Mouse (Mus musculus) hindbrain, postnatal 0 days (tissue): ENCODE data around the gene Itk. TPM values are rescaled to one million over a fixed set of nuclear protein-coding genes. Genes with fewer than 3 reads are reported as not detected.
A peak's percentile ranks its signal among the peaks of the same experiment; 100 is the strongest.

Source experiments
- ATAC-seq: fragments of 200-750 bp; cut with Nextera tagmentation; 2 replicates; pipeline ENCODE4 v1.8.0; 2017; ENCODE audit warnings: mild to moderate bottlenecking, moderate TSS enrichment, moderate library complexity
- DNase-seq: peaks from one replicate; pipeline ENCODE4 v3.0.0-alpha.2; 2015; ENCODE audit warnings: low spot score
- H3K27ac ChIP-seq: fragments of 300-500 bp; sonication (generic); 2 replicates; pipeline ENCODE4 v1.5.1; 2014; ENCODE audit warnings: mild to moderate bottlenecking
- H3K27me3 ChIP-seq: fragments of 300-500 bp; sonication (generic); 2 replicates; pipeline ENCODE4 v1.6.1; 2014; ENCODE audit warnings: low read length, mixed read lengths; ENCODE audit not compliant: insufficient read depth
- H3K36me3 ChIP-seq: fragments of 300-500 bp; sonication (generic); 2 replicates; pipeline ENCODE4 v1.6.1; 2014; ENCODE audit warnings: low read length, mixed read lengths; ENCODE audit not compliant: insufficient read depth
- H3K4me1 ChIP-seq: fragments of 300-500 bp; sonication (generic); 2 replicates; pipeline ENCODE4 v1.6.1; 2014; ENCODE audit warnings: antibody characterized with exemption, low read length, mixed read lengths; ENCODE audit not compliant: insufficient read depth
- H3K4me2 ChIP-seq: fragments of 300-500 bp; sonication (generic); 2 replicates; pipeline ENCODE4 v1.6.1; 2014; ENCODE audit warnings: low read depth, mild to moderate bottlenecking, low read length, moderate library complexity, mixed read lengths
- H3K4me3 ChIP-seq: fragments of 300-500 bp; sonication (generic); 2 replicates; pipeline ENCODE4 v1.5.1; 2014; ENCODE audit warnings: low read length
- H3K9ac ChIP-seq: fragments of 300-500 bp; sonication (generic); replicated peaks from 2 replicates; pipeline ENCODE4 v1.6.1; 2014; ENCODE audit warnings: mild to moderate bottlenecking, low read length, moderate library complexity, mixed read lengths
- H3K9me3 ChIP-seq: fragments of 300-500 bp; sonication (generic); 2 replicates; pipeline ENCODE4 v1.6.1; 2016; ENCODE audit warnings: low read length, mixed read lengths
- CTCF ChIP-seq: IDR thresholded peaks from 2 replicates; pipeline ENCODE4 v1.5.1; 2016; ENCODE audit warnings: antibody characterized with exemption, control low read depth, low read depth
- WGBS: fragments of 180-500 bp; shearing (Covaris S2); extraction: QIAGEN DNeasy Blood & Tissue Kit; methylation state at CpG from one replicate; pipeline ENCODE4 v1.1.7; 2014; 5-methylcytosine and 5-hydroxymethylcytosine counted together
- polyA plus RNA-seq: library from polyadenylated mRNA; unstranded; fragments of >200 nt; fragmentation: Nextera tagmentation; extraction: Ambion mirVana; gene quantifications from 2 replicates; pipeline ENCODE4 v1.2.1, GENCODE M21; 2015
- total RNA-seq: library from RNA; depleted of rRNA; stranded (reverse); fragments of >200 nt; gene quantifications from 2 replicates; pipeline ENCODE4 v1.2.3, GENCODE M21; 2014

Gene Itk
- total and polyA plus RNA-seq, 2 experiments from 2014 or later, result 0.04 TPM; not detected in 1

GRCm38 (mm10) chr11:46313851-46314250, 75.5 kb downstream of the Itk start:
- Histone ChIP-seq H3K4me3 (no peak overlapping the region), H3K36me3 (no peaks in the 10 kb centered on the region), H3K9me3 (no peaks in the 10 kb centered on the region), H3K9ac (no peak overlapping the region), H3K27me3 (no peaks in the 10 kb centered on the region), H3K27ac (no peak overlapping the region), H3K4me1 (peaks cover 14% of the 10 kb centered on the region), H3K4me2 (no peak overlapping the region)
- no peak for TF ChIP-seq CTCF
- no peak for DNase-seq
- 77% methylated on average over 6 of the region's 6 CpGs for WGBS
- no peak for ATAC-seq

- peak within 1 kb of the TSS; percentile 92 for H3K27ac ChIP-seq
- peak within 1 kb of the TSS; percentile 89 for H3K4me3 ChIP-seq
- TF ChIP-seq CTCF, result no peak
- peak within 1 kb of the TSS; percentile 94 for H3K9ac ChIP-seq
- no peaks in the 10 kb centered on the region for H3K36me3 ChIP-seq
- no peaks in the 10 kb centered on the region for H3K9me3 ChIP-seq
- ATAC-seq (peak; percentile 46), DNase-seq (peak; percentile 56)
- no peaks in the 10 kb centered on the region for H3K27me3 ChIP-seq
- H3K4me2 ChIP-seq, result peak within 1 kb of the TSS; percentile 83
- peaks cover 15% of the 10 kb centered on the region for H3K4me1 ChIP-seq
- WGBS, result 3% methylated on average over 14 of the region's 14 CpGs
These were observed 76.7 kb downstream of the Itk start, which contains the start of gene Cyfip2 for GRCm38 (mm10) chr11:46312523-46313035. TSS of gene Cyfip2 (minus strand) at chr11:46312859.

GRCm38 (mm10) chr11:46311703-46312522, 77.4 kb downstream of the Itk start:
- DNase-seq, result peak; percentile 87
- Histone ChIP-seq H3K9me3 (no peaks in the 10 kb centered on the region), H3K4me1 (peaks cover 15% of the 10 kb centered on the region), H3K36me3 (no peaks in the 10 kb centered on the region), H3K27me3 (no peaks in the 10 kb centered on the region), H3K4me2 (peak overlapping the region; percentile 83), H3K4me3 (peak overlapping the region; percentile 89), H3K27ac (peak overlapping the region; percentile 92), H3K9ac (peak overlapping the region; percentile 94)
- under 1% methylated on average over 56 of the region's 71 CpGs for WGBS
- TF ChIP-seq CTCF, result no peak; the same call in 1 of the 2 replicates
- peak; percentile 80 for ATAC-seq

- Histone ChIP-seq H3K27me3 (no peaks in the 10 kb centered on the region), H3K9ac (peak overlapping the region; percentile 94), H3K4me3 (peak overlapping the region; percentile 89), H3K36me3 (no peaks in the 10 kb centered on the region), H3K27ac (peak overlapping the region; percentile 92), H3K4me2 (peak overlapping the region; percentile 83), H3K9me3 (no peaks in the 10 kb centered on the region), H3K4me1 (peaks cover 15% of the 10 kb centered on the region)
- no peak for TF ChIP-seq CTCF
- DNase-seq (peak; percentile 46), ATAC-seq (peak; percentile 30)
- 4% methylated on average over 14 of the region's 14 CpGs for WGBS
These were observed 78.1 kb downstream of the Itk start for GRCm38 (mm10) chr11:46311181-46311702.

GRCm38 (mm10) chr11:46310647-46311063, 78.7 kb downstream of the Itk start:
- peak overlapping the region; percentile 92 for H3K27ac ChIP-seq
- no peaks in the 10 kb centered on the region for H3K36me3 ChIP-seq
- DNase-seq, result peak; percentile 72
- no peaks in the 10 kb centered on the region for H3K27me3 ChIP-seq
- peaks cover 15% of the 10 kb centered on the region for H3K4me1 ChIP-seq
- 29% methylated on average over 5 of the region's 5 CpGs for WGBS
- peak overlapping the region; percentile 94 for H3K9ac ChIP-seq
- H3K9me3 ChIP-seq, result no peaks in the 10 kb centered on the region
- peak; percentile 36 for ATAC-seq
- peak overlapping the region; percentile 89 for H3K4me3 ChIP-seq
- no peak for TF ChIP-seq CTCF
- peak overlapping the region; percentile 83 for H3K4me2 ChIP-seq

- peak; percentile 60 for DNase-seq
- peaks cover 15% of the 10 kb centered on the region for H3K4me1 ChIP-seq
- H3K27ac ChIP-seq, result peak overlapping the region; percentile 92
- peak overlapping the region; percentile 83 for H3K4me2 ChIP-seq
- 16% methylated on average over 10 of the region's 10 CpGs for WGBS
- H3K27me3 ChIP-seq, result no peaks in the 10 kb centered on the region
- no peaks in the 10 kb centered on the region for H3K9me3 ChIP-seq
- ATAC-seq, result peak; percentile 22
- TF ChIP-seq CTCF, result no peak
- peak overlapping the region; percentile 94; the same call in 1 of the 2 replicates for H3K9ac ChIP-seq
- peak overlapping the region; percentile 89 for H3K4me3 ChIP-seq
- no peaks in the 10 kb centered on the region for H3K36me3 ChIP-seq
These were observed 79.3 kb downstream of the Itk start for GRCm38 (mm10) chr11:46309808-46310555.
